Mouse (Mus musculus) C2C12 (cell line): ENCODE measurements around the gene Usp44. TPM values are rescaled to one million over a fixed set of nuclear protein-coding genes. Genes with fewer than 3 reads are reported as not detected.

Experiments used
- H3K27me3 ChIP-seq: one replicate; pipeline ENCODE4 v1.6.1; 2011; ENCODE audit not compliant: control insufficient read depth, insufficient read depth, insufficient read length
- H3K36me3 ChIP-seq: one replicate; pipeline ENCODE4 v1.6.1; 2011; ENCODE audit not compliant: control insufficient read depth, insufficient read depth
- H3K4me3 ChIP-seq: one replicate; pipeline ENCODE4 v1.5.1; 2011; ENCODE audit warnings: mild to moderate bottlenecking, control low read depth; ENCODE audit not compliant: poor library complexity, insufficient read depth, severe bottlenecking
- H3K79me2 ChIP-seq: one replicate; pipeline ENCODE4 v1.6.1; 2011; ENCODE audit not compliant: control insufficient read depth, insufficient read depth
- H3K79me3 ChIP-seq: one replicate; pipeline ENCODE4 v1.6.1; 2011; ENCODE audit warnings: low read depth, control low read depth
- H3ac ChIP-seq: one replicate; pipeline ENCODE3; 2011; ENCODE audit warnings: low read depth; ENCODE audit not compliant: control insufficient read depth, insufficient read length
- CEBPB ChIP-seq: IDR thresholded peaks from one replicate; pipeline ENCODE4 v1.6.1; 2011; ENCODE audit warnings: low read depth, mild to moderate bottlenecking, control low read depth, moderate library complexity
- CTCF ChIP-seq: IDR thresholded peaks from one replicate; pipeline ENCODE4 v1.5.1; 2011; ENCODE audit not compliant: control insufficient read depth, insufficient read depth, insufficient read length
- FOSL1 ChIP-seq: IDR thresholded peaks from one replicate; pipeline ENCODE4 v1.8.0; 2011; ENCODE audit warnings: mild to moderate bottlenecking, low read length; ENCODE audit not compliant: poor library complexity, insufficient read depth, severe bottlenecking
- MAX ChIP-seq: IDR thresholded peaks from one replicate; pipeline ENCODE4 v1.6.1; 2011; ENCODE audit warnings: mild to moderate bottlenecking, control low read depth
- MYOD1 ChIP-seq: IDR thresholded peaks from one replicate; pipeline ENCODE4 v1.6.1; 2011; ENCODE audit warnings: low read depth; ENCODE audit not compliant: control insufficient read depth, insufficient read length
- MYOG ChIP-seq: IDR thresholded peaks from one replicate; pipeline ENCODE4 v1.6.1; 2011; ENCODE audit not compliant: control insufficient read depth, insufficient read length; ENCODE audit errors: extremely low read depth
- USF1 ChIP-seq: IDR thresholded peaks from one replicate; pipeline ENCODE4 v1.6.1; 2011; ENCODE audit warnings: low read depth, mild to moderate bottlenecking, control low read depth, moderate library complexity
- polyA plus RNA-seq: library from polyadenylated mRNA; unstranded; fragments of >200 nt; fragmentation: generic; extraction: Trizol; gene quantifications from one replicate; pipeline ENCODE4 v1.2.1, GENCODE M21; 2012; ENCODE audit warnings: missing spikeins

The Usp44 gene
- polyA plus RNA-seq, 1 experiment = 0.37 TPM

DNA sequence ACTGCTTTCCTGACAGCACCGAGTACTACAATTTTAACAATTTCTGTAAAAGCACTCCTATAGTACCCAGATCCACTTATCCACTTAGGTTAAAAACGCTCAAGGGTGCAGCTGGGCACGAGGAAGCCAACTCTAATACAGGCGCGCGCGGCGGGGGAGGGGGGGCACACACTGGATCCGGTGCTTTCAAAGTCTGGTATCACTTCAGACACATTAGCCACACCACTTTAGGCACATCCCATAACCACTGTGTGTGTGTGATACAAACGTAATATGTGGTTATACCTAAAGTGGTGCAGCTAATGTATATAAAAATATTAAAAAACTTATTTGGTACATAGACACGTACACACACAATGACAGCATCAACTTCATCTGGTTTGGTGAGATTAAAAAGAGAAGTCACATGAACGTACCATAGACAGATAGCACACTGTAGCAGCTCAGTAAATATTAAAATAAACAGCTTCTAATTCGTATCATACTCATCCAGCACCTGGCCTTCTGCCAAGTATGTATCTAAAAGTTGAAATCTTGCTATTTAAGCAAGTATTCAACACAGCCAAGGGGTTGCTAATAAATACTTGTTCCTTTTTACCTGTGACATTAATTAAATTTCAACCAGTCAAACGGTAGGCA is 54.6 kb downstream of the Usp44 start:
- TF ChIP-seq MYOG (no peak), FOSL1 (no peak), USF1 (no peak), CTCF (no peak), CEBPB (no peak), MYOD1 (no peak)
- Histone ChIP-seq H3K79me3 (peaks cover 82% of the 10 kb centered on the region), H3K4me3 (no peak overlapping the region)

DNA sequence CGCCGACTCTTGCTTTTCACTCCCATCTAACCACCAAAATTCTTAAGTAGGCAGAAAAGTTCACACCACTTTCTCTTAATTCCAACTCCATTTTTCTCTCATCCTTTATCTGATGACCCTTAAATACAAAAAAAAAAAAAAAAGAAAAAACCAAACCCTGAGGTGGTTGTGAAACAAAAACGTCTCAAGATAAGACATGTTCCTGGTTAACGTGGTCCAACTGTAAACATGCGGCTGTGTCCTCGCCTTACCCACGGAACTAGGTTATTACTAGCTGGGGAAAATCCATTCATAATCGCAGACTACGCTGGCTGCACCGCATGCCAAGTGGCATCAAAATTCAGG is 57.2 kb downstream of the Usp44 start:
- H3K79me3 ChIP-seq = peaks cover 56% of the 10 kb centered on the region
- H3ac ChIP-seq = peak overlapping the region; percentile 94
- no peaks in the 10 kb centered on the region for H3K27me3 ChIP-seq
- TF ChIP-seq FOSL1 (no peak), MYOG (no peak), MAX (no peak), CTCF (no peak), MYOD1 (no peak), USF1 (no peak), CEBPB (no peak)
- H3K36me3 ChIP-seq = peaks cover 24% of the 10 kb centered on the region
- peaks cover 60% of the 10 kb centered on the region for H3K79me2 ChIP-seq
- peak overlapping the region; percentile 96 for H3K4me3 ChIP-seq

More for the DNA sequence above, 54.6 kb downstream of the Usp44 start:
- H3K36me3 ChIP-seq = peaks cover 35% of the 10 kb centered on the region
- peaks cover 86% of the 10 kb centered on the region for H3K79me2 ChIP-seq
- no peaks in the 10 kb centered on the region for H3K27me3 ChIP-seq
- H3ac ChIP-seq = no peak overlapping the region

DNA sequence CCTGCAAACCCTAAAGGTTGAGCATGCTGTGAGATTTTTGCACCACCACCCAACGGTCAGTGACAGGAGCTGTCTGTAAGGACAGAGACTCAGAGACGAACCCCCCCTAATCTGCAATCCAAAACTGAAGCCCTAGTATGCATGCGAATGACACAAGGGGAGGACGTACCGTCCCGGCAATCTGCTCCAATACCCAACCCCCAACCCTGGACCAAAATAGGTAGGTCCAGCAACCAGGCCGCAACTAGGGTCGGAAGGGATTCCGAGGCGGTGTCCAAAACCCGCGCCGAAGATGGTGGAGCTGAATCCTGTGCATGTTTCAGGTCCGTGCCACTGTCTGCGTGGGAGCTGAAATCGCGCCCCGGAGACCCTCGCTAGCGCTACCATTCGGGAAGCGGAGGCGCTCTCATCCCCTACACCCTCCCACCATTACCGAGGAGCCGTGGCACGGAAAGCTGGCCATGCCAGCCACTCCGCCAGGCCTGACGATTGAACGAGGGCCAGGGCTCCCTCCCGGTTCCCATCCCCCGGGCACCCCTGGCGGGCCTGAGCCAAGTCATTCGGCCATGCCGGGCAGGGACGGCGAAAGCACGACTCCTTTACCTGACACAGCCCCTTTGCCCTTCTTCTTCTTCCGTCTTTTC is 57.7 kb downstream of the Usp44 start:
- H3K79me3 ChIP-seq = peaks cover 51% of the 10 kb centered on the region
- H3K4me3 ChIP-seq = peak overlapping the region; percentile 96
- peaks cover 22% of the 10 kb centered on the region for H3K36me3 ChIP-seq
- H3K27me3 ChIP-seq = no peaks in the 10 kb centered on the region
- no peak for TF ChIP-seq MAX
- H3K79me2 ChIP-seq = peaks cover 55% of the 10 kb centered on the region
- H3ac ChIP-seq = peak overlapping the region; percentile 94

DNA sequence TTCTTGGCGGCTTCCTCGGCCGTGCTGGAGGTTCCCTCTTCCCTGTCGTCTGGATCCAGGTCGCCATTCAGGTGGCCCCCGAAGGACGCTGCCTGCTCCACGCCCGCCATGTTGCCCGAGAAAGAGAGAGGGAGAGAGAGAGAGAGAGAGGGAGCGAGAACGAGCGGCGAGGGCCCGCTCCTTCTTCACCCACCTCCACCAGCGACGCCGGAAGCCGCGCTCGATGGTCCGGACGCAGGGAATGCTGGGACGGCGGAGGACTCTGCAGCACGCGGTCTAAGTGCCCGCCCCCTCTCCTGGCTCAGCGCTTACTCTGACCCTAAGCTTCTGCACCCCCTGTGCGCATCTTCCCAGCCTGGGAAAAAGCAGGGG is 58.2 kb downstream of the Usp44 start:
- Histone ChIP-seq H3K27me3 (no peaks in the 10 kb centered on the region), H3K79me3 (peaks cover 46% of the 10 kb centered on the region), H3ac (peak overlapping the region; percentile 94), H3K4me3 (peak overlapping the region; percentile 96), H3K79me2 (peaks cover 50% of the 10 kb centered on the region), H3K36me3 (peaks cover 22% of the 10 kb centered on the region)
- peak; percentile 97 for TF ChIP-seq MAX
- TF ChIP-seq USF1 = no peak

DNA sequence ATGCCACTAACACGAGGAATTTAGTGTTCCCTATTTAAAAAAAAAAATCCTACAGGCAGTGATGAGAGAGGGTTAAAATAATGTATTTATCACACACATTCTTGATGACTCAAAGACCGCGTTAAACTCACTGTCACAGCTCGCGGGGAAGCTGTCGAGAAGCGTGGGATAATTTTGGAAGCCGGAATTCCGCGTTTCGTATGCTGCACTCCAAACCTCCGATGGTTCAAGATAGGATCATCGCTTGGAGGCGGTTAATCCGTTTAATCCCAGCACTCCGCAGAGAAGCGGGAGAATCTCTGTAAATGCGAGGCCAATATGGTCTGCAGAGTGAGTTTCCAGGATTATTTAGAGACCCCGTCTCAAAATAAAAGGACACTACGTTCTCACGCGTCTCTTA is 58.6 kb downstream of the Usp44 start:
- Histone ChIP-seq H3K79me3 (peaks cover 42% of the 10 kb centered on the region), H3K4me3 (peak overlapping the region; percentile 96)
- TF ChIP-seq MYOG = no peak
- no peak for TF ChIP-seq USF1
- TF ChIP-seq FOSL1 = no peak
- no peak for TF ChIP-seq CEBPB
- TF ChIP-seq MAX = no peak
- TF ChIP-seq CTCF = no peak

DNA sequence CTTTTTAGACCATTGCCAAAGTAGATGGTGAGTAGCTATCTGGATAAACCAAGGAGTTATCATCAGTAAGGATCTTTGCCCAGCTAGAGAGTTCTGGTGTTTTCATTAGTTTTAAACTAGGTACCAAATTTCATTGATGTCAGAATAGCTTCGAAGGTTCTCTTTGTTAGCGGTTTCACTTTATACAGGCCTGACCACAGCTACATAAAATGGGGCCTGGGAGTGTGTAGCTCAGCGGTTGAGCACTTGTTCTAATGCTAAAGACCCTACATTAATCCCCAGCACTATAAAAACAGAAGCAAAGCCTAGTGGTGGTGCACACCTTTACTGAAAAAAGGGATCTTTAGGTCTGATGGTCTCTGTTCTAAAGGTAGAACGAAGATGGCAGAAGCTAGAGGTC is 59.2 kb downstream of the Usp44 start:
- H3K79me3 ChIP-seq = peaks cover 36% of the 10 kb centered on the region
- TF ChIP-seq MYOD1 (no peak), USF1 (no peak), MYOG (no peak), CEBPB (no peak), FOSL1 (no peak), MAX (no peak), CTCF (no peak)
- peaks cover 18% of the 10 kb centered on the region for H3K36me3 ChIP-seq
- no peaks in the 10 kb centered on the region for H3K27me3 ChIP-seq
- no peak overlapping the region for H3ac ChIP-seq
- H3K79me2 ChIP-seq = peaks cover 40% of the 10 kb centered on the region
- no peak overlapping the region for H3K4me3 ChIP-seq

More for the DNA sequence above, 58.6 kb downstream of the Usp44 start:
- H3ac ChIP-seq = peak overlapping the region; percentile 67
- H3K27me3 ChIP-seq = no peaks in the 10 kb centered on the region
- H3K79me2 ChIP-seq = peaks cover 46% of the 10 kb centered on the region
- H3K36me3 ChIP-seq = peaks cover 22% of the 10 kb centered on the region
